Mouse (Mus musculus) T-helper 2 cell (primary cell): ENCODE results near the gene Ift81.

Source experiments
- in situ Hi-C: fragments of 300-600 bp; cut with MboI, MseI; formaldehyde crosslinking; loops from one replicate; pipeline ENCODE4 v1.15.1; 2025; ENCODE audit warnings: high pct_unique_total_duplicates

Gene Ift81

DNA sequence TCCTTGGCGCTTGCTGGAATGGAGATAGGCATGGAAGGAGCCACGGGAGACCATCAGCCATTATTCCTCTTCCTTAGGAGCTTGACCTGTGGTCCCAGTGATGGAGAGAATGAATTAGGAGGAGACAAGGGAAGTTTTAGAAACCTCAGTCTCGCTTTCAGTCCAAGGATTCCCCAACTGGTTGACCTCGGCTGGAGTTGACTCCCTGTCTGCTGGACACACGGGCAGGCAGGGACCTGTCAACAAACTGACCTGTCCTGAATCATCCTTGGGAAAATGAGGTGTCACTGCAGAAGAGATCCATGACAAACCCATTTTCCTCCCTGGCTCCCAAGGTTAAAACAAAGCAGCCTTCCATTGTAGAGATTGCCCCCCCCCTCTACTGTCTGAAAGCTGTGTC lies 97.4 kb downstream of the Ift81 start:
- in situ Hi-C loops, result no loop called here

DNA sequence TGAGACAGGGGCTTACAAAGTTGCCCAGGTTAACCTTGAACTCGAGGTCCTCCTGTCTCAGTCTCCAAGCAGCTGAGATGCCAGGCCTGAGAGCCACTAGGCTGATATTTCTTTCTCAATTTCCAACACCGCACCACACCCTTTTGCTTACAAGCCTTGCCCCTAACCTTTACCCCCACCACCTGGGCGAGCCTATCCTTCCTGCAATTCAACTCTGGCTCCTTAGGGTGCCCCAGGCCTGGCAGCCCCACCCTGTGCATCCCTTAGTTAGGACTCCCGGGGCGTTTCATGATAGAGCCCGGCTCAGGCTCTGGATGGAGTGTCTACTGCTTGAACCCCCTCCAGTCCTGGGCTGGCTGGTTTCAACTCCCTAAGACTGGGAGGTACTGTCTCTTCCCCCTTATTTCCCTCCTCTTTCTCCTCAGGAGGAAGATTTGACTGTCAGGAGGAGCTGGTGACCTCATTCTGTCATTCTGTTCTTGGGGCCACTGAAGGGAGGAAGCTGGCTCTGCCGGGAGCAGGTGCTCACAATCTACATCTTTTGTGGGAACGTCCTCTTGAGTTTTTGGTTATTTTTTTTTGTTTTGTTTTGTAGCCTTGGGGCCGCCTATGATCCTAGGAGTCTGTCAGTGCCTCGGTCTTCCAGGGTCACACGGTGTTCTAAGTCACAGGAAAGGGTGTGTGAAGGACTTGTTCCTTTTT lies 98.1 kb downstream of the Ift81 start:
- in situ Hi-C loops, result no loop called here

DNA sequence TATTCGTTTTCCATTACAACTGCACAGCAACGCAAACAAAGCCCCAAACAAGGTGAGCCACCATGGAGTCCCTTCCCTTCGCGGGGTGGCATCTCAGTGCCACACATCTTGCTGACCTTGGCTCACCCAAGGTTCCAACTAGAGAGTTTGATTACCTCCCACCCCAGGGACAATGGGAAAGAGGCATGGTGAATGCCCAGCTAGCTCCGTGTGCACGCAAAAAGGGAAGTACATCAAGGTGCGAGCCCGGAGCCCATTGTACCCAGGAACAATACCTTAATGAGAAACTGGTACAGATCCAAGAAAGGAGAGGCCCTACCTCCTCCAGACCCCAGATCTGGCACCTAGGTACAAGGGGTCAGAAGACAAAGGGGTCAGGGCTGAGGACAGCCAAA lies 100.2 kb downstream of the Ift81 start:
- in situ Hi-C loops, result no loop called here

DNA sequence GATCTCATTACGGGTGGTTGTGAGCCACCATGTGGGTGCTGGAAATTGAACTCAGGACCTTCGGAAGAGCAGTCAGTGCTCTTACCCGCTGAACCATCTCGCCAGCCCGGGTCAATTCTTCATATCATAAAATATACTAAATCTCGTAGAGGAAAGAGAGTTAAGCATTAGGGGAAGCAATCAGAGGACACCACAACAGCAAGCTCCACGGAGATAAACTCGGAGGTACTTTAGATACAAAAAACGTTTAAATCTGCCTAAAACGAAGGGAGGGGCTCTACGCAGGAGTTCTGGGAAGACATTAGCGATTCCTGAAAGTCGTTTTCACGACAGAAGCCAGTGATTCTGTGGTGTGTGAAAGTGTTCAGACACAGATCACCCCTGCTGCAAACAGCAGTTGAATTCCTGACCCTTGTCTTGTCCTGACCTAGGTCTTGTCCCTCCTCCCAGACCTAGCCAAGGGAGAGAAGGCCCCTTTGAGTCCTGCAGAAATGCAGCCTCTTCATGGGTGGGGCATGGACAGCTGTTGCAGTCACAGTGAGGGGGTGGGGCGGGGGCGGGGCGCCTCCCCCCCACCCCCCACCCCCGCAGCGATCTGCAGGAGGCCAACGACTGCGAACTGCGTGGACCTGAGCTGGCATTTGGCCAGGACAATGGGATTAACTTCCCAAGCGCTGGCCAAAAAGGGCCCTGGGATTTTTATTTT lies 100.7 kb downstream of the Ift81 start:
- in situ Hi-C loops, result no loop called here

DNA sequence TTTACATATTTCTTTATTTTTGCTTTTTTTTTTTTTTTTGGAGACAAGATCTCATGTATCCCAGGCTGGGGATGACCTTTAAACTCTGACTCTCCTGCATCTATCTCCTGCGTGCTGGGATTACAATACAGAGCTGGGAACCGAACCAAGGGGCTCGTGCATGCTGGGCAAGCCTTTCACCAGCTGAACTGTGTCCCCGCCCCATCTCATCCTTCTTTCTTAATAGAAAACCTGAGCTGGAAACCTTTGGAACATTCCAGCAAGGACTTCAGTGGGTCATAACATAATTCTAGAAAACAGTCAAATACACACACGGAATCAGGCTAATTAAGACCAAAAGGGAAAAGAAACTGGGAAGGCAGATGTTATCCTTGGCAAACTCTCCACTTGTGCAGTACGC lies 102.3 kb downstream of the Ift81 start:
- in situ Hi-C loops, result no loop called here

DNA sequence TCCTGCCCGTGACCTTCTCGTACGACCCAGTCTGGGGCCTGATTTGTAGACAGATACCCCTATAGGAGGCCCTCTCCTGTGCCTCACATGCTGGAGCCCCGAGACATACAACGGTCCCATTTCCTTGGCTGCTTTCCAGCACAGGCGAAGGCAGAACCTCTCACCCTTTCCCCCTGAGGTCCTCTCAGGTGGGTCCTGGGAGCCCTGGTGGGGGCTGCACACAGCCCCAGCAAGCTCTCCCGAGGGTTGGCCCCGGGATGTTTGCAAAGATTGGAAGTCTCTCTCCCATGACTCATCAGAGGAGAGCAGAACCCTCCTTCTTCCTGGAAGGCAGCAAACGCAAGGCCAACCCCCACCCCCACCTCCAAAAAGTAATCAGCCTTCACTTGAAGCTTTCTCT lies 102.9 kb downstream of the Ift81 start:
- in situ Hi-C loops, result no loop called here

DNA sequence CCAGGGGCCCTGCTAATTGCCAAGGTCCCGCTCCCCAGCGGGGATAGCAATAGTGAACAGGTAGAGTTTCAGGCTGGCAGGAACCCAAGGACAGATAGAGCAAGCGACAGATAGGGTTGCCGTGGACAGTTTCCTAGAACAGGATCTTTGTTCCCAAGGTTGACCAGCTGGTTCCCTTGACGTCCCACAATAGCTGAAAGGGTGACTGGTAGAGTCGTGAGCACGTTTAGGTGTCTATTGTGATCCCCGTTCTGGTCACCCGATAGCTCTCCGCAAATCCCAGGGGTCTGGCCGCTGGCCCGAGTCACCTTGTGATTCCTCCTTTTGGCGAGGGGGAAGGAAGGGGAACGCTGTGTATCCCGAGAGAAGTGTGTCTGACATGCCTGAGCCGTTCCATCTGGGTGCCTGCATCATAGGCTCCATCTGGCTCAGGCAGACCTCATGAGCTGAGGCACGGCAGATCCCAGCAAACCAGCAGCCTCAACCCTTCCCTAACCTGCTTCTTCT lies 103.6 kb downstream of the Ift81 start:
- in situ Hi-C loops, result no loop called here

DNA sequence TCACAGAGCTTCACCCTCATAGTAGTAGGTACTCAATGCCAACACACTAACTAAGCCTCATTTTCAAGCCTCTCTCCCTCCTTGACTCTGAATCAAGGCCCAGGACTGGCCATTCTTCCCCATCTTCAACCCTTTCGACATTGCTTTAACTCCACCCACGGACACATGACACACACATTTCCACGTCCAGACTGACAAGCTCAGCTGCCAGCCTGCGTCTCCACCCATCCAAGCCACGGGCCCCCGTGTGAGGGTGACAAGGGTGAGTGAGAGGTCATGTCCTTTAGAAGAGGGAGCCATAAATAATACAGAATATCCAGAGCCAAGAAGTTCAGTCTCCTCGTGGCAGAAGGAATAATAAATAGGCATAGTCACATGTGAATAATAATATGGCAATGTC lies 104.7 kb downstream of the Ift81 start:
- in situ Hi-C loops, result no loop called here

DNA sequence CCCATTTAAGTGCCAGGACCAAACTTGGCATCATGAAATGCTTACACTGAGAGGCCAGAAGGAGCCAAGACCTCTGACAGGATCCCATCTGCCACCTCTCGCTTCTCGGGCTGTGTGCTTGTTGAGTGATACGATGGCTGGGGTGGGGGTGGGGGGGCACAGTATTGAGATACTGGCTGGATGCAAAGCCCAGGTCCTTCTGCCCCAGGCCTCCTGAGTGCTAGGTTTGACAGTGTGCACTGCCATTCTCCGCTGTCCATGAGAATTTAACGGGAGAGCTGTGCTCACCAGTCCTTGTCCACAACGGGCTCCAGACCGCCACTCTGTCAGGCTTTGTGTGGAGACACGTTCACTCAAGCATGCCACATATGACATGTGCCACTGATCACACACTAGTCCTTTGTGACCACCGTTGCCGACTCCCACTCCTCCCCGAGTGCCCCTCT lies 105.4 kb downstream of the Ift81 start:
- in situ Hi-C loops, result no loop called here

DNA sequence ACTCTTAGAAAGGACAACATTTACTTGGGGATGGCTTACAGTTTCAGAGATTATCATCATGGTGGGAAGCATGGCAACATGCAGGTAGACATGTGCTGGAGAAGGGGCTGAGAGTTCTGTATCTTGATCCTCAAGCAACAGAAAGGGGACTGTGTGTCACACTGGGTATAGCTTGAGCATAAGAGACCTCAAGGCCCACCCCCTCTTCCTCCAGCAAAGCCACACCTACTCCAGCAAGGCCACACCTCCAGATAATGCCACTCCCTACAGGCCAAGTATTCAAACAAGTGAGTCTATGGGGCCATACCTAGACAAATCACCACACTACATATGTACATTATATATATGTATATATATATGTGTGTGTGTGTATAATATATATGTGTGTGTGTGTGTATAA lies 106.9 kb downstream of the Ift81 start:
- in situ Hi-C loops, result no loop called here

DNA sequence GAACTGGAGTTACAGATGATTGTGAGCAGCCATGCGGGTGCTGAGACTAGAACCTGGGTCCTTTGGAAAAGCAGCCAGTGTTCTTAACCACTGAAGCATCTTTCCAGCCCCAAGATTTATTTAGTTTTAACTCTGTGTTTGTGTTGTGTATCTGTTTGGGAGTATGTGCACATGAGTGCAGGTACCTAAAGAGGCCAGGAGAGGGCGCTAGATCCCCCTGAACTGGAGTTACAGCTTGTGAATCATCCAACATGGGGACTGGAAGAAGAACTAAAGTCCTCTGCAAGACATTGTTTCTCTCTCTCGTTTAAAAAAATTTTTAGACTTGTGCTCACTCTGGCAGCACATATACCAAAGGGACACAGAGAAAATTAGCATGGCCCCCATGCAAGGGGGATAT lies 107.9 kb downstream of the Ift81 start:
- in situ Hi-C loops, result no loop called here

DNA sequence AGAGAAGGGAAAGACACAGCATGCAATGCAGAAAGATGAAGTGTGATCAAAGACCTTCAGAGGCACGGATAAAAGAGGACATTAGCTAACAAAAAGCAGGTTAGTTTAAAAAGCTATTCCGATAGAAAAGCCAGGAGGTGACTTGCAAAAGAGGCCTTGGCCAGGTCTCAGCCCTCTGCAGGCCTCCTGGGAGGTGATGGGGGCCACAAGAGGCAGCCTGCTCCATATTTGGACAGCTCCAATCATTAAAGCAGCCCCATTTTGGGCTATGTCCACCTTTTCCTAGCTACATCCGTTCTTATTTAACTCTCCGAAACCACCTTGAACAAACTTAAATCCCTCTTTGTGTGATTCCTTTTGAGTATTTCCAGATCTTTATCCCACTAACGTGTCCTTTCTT lies 108.8 kb downstream of the Ift81 start:
- in situ Hi-C loops, result no loop called here

DNA sequence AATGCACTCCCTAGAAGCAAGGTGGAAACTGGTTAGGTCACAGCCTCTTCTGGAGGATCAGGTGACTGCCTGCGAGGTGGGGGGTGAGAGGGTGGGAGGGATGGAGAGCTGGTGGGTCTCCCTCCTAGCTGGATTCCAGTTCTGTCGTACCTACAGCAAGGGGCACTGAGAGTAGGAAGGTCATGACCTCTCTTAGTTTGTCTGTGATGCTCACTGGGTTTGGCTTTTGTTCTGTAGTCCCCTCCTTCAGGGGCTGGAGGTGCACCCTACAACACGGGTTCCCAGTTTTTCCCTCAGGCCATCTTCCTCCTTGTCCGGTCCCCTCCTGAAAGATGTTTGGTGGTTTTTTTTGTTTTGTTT lies 110.6 kb downstream of the Ift81 start:
- in situ Hi-C loops, result no loop called here

DNA sequence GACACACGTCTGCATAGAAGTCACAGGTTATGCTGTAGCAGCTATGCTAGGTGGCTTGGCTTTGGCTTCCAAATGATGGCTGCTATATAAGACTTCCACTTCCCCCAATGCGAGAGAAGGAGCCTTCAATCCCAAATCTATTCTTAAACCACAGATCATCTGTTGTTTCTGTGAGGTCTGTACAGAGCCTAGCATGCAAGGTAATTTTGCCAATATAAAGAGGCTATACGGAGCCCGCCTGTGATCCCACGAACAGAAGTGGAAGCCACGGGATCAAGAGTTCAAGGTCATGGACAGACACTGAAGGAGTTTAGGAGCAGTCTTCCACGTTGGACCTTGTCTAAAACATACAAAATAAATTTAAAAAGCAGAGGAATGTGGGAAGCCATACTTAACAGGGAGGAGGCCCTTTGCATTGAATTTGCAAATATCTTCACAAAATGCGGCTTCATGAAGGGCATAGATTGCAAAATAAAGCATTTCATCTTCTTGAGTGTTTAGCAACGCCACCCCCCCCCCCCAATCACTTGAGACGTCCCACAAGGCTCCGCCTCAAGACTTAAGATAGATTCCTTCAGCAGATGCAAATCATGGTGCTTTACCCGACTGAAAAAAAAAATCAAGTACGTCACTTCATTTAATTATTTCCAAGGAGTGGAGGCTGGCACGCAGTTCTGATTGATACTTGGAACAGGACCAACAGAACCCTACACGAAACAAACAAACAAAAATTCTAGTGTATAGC lies 111.1 kb downstream of the Ift81 start:
- in situ Hi-C loops, result no loop called here

DNA sequence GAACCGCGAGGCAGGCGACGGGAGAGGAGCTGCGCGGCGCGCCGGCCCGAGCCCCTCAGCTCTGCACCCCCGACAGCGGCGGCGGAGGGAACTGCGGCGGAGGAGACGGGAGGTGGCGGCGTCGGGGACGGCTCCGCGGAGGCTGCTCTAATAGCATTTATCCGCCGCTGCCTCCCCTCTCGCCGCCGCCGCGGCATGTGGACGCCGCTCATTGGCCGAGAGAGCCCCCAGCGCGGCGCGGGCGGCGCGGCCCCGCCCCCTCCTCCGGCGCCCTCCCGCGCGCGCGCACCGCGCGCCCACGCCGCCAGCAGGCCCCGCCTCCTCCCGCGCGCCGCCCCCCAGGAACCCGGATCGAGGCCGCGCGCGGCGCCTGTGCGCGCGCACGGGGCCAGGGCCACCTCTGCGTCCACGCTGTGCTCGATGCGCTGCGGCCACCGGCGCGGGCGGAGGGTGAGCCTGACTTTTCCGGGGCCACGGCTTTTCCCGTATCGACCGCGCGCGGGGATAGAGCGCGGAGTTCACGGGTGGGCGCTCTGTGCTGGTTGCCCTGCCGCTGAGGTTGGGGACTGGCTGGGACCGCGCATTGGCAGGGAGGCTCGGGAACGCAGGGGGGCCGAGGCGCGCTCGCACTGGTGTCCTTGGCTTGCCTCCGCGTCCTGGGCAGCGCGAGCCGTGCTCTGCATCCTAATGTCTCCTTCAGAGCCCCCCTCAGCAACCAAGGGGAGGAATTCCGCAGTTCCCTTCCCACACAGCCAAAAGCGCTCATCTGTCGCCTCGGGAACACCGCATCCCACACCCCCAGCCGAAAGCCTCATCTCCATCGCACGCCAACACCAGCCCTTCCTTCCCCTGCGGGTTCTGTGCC lies 112.0 kb downstream of the Ift81 start, which contains the start of gene Atp2a2:
TSS of gene Atp2a2 (minus strand) at position 149 of the 865 bp plus-strand sequence.
- in situ Hi-C loops, result no loop called here

DNA sequence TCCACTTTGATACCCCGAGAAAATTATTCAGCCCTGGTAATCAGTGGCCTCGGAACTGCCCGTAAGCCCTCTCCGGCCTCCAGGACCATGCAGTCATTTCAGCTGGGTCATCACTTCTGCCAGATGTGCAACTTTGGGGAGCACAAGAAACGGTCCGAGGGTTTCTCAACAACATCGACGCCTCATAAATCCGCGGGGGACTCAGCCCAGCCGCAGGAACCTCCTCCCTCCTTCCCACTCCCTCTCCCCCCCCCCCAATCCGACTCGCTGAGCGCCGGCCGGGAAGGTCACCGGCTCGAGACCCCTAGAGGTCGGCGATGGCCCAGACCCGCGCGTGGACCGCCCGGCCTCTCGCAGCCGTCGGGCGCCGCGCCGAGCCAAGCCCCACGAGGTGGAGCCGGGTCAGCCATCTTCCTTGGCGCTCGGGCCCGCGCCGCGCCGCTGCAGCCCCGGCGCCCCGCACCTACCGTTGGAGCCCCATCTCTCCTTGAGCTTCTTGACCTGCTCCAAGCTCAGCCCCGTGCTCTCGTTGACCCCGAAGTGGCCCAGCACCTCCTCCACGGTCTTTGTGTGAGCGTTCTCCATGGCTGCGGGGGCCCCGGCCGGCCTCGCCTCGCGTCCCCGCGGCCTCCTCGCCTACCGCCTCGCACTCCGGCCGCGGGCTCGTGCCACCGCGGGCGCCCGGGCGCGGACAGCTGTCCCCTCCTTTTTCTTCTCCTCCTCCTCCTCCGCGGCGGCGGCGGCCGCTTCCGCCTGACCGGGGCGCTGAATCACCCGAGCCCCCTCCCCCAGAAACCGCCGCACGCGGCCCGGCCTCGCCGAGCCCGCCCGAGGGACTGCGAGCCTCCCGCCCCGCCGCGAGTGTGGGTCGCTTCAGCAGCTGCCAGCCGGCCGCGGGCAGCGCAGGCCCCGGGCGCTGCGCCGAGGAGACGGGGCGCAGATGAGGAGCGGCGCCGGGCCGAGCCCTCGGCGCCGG lies 112.9 kb downstream of the Ift81 start:
- in situ Hi-C loops, result no loop called here

DNA sequence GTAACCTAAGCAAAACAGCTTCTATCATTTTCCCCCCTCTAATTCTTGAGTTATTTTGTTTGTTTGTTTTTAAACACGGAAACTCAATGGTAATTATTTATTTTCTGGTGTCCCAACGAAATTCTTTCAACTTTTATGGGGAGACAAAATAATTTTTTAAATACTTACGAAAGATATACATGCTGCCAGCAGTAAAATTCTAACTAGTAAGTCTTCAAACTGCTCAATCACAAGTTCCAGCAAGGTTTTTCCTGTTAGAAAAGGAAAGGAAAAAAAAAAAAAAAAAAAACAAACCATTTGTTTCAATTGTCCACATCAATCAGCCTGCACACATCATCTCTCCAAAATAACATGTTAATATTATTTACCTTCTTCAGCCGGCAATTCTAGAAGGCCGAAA lies 113.8 kb downstream of the Ift81 start:
- in situ Hi-C loops, result no loop called here
